Mouse (Mus musculus): ENCODE measurements around the gene Gal. TPM values are rescaled to one million over a fixed set of nuclear protein-coding genes. Genes with fewer than 3 reads are reported as not detected.

The Gal gene
- polyA plus RNA-seq, 1 experiment, result not detected

DNA sequence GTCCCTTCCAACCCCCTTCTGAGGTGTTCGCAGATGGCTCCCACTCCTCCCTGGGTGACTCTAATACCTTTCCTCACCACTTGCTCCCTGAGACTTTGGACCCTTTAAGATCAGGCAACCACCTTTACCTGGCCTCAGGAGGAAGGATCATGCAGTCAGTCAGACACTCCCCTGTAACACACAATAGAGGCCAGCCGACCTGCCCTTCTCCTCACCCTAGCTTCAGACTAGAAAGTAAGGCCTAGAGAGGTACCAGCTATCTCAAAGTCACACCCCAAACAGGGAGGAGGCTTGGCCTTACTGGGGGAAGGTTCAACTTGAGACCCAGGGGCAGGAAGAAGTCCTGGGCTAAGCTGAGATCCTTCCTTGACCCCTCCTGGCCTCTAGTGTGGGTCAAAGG is 9.9 kb upstream of the Gal start:
- no peak for TF ChIP-seq POLR2A (IDR thresholded peaks at IDR 0.05; ENCODE audit: low read depth, low read length)
- TF ChIP-seq CTCF (IDR thresholded peaks at IDR 0.05; ENCODE audit: borderline replicate concordance, insufficient read depth, low read length), result no peak
- Histone ChIP-seq H3K4me1 (ENCODE audit: control insufficient read depth, insufficient read depth, low read length) (0 out of 2 replicates have a peak, but pooled peaks cover 4% of the 10 kb centered on the region), H3K27ac (ENCODE audit: insufficient read depth, low read length) (no peak overlapping the region), H3K4me3 (ENCODE audit: insufficient read depth, low read length) (no peak overlapping the region)

DNA sequence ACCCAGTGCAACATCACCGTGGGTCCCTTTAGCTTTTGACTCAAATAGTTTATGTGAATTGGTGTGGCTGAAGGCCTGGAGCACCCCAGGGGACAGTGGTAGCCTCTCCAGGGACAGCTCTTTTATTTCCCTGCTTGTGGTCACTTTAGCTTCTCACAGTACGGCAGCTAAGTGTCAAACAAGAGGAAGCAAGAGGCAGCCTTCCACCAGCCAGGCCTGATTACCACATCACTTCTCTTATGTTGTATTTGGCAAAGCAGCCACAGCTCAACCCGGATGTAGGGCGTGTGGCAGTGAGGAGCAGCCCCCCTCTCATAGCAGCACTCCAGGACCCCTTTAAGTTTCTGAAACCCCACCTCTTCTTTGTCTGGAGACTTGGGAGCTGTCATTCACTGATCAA is 8.6 kb upstream of the Gal start:
- Histone ChIP-seq H3K4me3 (ENCODE audit: insufficient read depth, low read length) (no peak overlapping the region), H3K27ac (ENCODE audit: insufficient read depth, low read length) (no peak overlapping the region), H3K4me1 (ENCODE audit: control insufficient read depth, insufficient read depth, low read length) (peaks cover 4% of the 10 kb centered on the region; the same call in 1 of the 2 replicates)
- TF ChIP-seq CTCF (IDR thresholded peaks at IDR 0.05; ENCODE audit: borderline replicate concordance, insufficient read depth, low read length) (no peak), POLR2A (IDR thresholded peaks at IDR 0.05; ENCODE audit: low read depth, low read length) (no peak)

DNA sequence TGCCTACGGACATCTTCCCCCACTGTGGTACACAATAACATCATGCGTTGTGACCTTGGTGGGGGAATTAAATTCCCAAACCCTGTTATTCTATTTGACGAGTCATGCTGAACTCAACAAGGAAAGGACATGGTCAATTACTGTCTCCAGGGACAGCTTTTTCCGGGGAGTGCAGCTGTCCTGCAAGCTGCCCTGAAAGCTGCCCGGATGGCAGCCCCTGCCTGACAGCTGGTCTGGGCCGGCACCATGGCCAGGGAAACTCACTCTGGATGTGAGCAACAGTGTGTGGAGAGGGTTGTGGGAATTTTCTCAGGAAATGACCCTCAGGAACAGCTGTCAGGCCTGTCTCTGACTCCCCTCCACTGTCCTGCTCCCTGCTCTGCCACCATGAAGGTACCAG is 8.1 kb upstream of the Gal start:
- Histone ChIP-seq H3K27ac (ENCODE audit: insufficient read depth, low read length) (no peak overlapping the region), H3K4me1 (ENCODE audit: control insufficient read depth, insufficient read depth, low read length) (peaks cover 4% of the 10 kb centered on the region; the same call in 1 of the 2 replicates), H3K4me3 (ENCODE audit: insufficient read depth, low read length) (no peak overlapping the region)
- TF ChIP-seq CTCF (IDR thresholded peaks at IDR 0.05; ENCODE audit: borderline replicate concordance, insufficient read depth, low read length), result no peak
- TF ChIP-seq POLR2A (IDR thresholded peaks at IDR 0.05; ENCODE audit: low read depth, low read length), result no peak

DNA sequence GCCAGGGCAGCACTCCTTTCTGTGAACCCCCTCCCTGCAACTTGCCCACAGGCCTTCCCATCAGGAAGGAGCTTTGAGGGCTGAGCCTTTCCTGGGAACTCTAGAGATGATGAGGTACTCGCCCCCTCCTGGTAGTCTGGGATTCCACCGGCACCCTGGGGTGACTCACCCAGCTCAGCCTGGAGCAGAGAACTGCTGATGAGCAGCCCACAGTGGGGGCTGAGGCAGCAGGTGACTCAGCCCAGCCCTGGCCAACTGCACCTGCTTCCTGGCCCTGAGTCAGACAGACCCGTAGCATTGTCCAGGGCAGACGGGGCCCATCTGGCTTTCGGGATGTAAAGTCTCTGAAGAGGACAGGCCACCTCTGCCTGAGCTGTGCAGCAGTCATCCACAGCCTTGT is 4.9 kb upstream of the Gal start:
- no peak for TF ChIP-seq POLR2A (IDR thresholded peaks at IDR 0.05; ENCODE audit: low read depth, low read length)
- TF ChIP-seq CTCF (IDR thresholded peaks at IDR 0.05; ENCODE audit: borderline replicate concordance, insufficient read depth, low read length), result no peak
- Histone ChIP-seq H3K4me1 (ENCODE audit: control insufficient read depth, insufficient read depth, low read length) (peaks cover 4% of the 10 kb centered on the region; the same call in 1 of the 2 replicates), H3K4me3 (ENCODE audit: insufficient read depth, low read length) (no peak overlapping the region), H3K27ac (ENCODE audit: insufficient read depth, low read length) (no peak overlapping the region)

DNA sequence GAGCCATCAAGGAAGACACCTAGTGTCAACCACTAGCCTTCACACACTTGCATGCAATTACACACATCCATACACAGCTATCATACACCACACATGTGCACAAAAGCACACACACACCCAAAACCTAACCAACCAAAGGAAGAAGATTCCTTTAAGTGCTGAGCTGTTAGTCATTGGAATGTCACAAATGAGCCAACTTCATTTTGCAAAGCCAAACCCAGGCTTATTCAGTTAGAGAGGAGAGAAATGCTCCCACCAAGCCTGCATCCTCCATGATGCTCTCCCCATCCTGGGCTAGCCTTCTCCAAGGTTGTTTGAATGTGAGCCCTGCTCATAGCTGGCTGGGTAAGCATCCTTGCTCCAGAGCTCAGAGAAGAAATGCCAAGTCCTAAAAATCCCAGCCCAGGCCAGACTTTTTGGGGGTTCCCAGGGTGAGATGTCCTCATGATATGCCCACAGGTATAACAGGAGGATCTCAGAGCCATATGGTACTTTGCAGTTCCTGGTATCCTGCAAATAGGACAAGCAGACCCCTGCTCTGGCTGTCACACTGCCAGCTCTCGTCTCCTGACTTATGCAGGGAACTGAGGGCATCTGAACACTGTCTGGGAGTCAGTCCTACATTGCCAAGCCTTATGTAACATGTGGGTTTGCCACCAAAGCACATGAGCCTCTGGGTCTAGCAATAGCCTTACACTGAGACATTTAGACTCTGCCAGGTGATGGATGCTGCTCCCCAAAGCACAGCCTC is 8.6 kb downstream of the Gal start:
- Histone ChIP-seq H3K27ac (ENCODE audit: insufficient read depth, low read length) (no peak overlapping the region), H3K4me3 (ENCODE audit: insufficient read depth, low read length) (no peak overlapping the region), H3K4me1 (ENCODE audit: control insufficient read depth, insufficient read depth, low read length) (peaks cover 10% of the 10 kb centered on the region)
- TF ChIP-seq CTCF (IDR thresholded peaks at IDR 0.05; ENCODE audit: borderline replicate concordance, insufficient read depth, low read length) (no peak), POLR2A (IDR thresholded peaks at IDR 0.05; ENCODE audit: low read depth, low read length) (no peak)

DNA sequence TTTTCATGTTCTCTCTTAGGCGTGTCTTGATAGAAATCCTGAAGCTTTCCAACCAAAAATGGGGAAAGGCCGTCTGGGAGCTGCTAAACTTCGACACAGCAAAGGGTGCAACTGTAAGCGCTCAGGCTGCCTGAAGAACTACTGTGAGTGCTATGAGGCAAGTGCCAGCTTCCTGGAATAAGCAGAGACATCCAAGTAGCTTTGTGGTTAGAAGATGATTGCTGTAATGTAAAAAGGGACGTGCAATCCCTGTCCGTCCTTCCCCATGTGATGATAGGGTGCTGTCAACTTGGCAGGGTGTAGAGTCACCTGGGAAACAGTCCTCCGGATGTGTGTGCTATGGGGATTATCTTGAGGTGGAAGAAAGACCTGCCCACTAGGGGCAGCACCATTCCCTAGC is 10.3 kb downstream of the Gal start:
- H3K27ac ChIP-seq (ENCODE audit: insufficient read depth, low read length), result no peak overlapping the region
- TF ChIP-seq POLR2A (IDR thresholded peaks at IDR 0.05; ENCODE audit: low read depth, low read length) (no peak), CTCF (IDR thresholded peaks at IDR 0.05; ENCODE audit: borderline replicate concordance, insufficient read depth, low read length) (no peak)
- peaks cover 10% of the 10 kb centered on the region for H3K4me1 ChIP-seq (ENCODE audit: control insufficient read depth, insufficient read depth, low read length)
- no peak overlapping the region for H3K4me3 ChIP-seq (ENCODE audit: insufficient read depth, low read length)

DNA sequence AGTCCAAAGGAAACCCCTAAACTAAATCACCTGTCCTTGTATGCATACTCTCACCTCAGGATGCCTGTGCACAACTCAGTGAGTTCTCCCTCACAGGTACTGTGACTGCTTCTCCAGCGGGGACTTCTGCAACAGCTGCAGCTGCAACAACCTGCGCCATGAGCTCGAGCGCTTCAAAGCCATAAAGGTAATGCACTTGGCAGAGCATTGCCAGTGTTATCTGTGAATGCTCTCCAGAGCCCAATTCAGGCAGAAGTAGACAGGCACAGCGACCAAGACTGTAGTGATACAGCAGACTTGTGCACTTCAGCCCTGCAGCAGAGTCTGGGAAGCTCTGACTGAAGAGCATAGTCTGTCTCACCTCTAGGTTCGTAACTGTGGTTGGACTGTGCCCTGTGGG is 12.0 kb downstream of the Gal start:
- no peak for TF ChIP-seq POLR2A (IDR thresholded peaks at IDR 0.05; ENCODE audit: low read depth, low read length)
- no peak for TF ChIP-seq CTCF (IDR thresholded peaks at IDR 0.05; ENCODE audit: borderline replicate concordance, insufficient read depth, low read length)
- Histone ChIP-seq H3K4me3 (ENCODE audit: insufficient read depth, low read length) (no peak overlapping the region), H3K27ac (ENCODE audit: insufficient read depth, low read length) (no peak overlapping the region), H3K4me1 (ENCODE audit: control insufficient read depth, insufficient read depth, low read length) (peaks cover 7% of the 10 kb centered on the region)

DNA sequence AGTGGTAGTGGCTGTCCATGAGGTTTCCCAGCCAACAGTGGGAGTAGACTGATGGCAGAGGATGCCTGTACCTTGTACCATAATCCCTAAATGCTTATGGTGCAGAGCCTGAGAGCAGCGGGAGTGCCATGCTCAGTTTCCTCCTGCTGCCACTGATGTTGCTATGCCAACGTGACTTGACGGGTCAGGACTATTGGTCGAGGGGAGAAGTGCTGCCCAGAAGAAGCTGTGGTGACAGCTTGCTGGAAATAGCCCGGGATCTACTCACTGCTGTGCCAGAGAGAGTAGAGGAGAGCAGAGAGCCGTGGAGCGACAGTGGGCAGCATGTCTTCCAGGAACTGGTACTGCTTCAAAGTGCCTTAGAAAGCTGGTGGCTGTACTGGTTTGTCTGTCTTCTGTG is 12.4 kb downstream of the Gal start:
- H3K4me3 ChIP-seq (ENCODE audit: insufficient read depth, low read length), result no peak overlapping the region
- peaks cover 7% of the 10 kb centered on the region for H3K4me1 ChIP-seq (ENCODE audit: control insufficient read depth, insufficient read depth, low read length)
- H3K27ac ChIP-seq (ENCODE audit: insufficient read depth, low read length), result no peak overlapping the region
- no peak for TF ChIP-seq POLR2A (IDR thresholded peaks at IDR 0.05; ENCODE audit: low read depth, low read length)
- no peak for TF ChIP-seq CTCF (IDR thresholded peaks at IDR 0.05; ENCODE audit: borderline replicate concordance, insufficient read depth, low read length)

DNA sequence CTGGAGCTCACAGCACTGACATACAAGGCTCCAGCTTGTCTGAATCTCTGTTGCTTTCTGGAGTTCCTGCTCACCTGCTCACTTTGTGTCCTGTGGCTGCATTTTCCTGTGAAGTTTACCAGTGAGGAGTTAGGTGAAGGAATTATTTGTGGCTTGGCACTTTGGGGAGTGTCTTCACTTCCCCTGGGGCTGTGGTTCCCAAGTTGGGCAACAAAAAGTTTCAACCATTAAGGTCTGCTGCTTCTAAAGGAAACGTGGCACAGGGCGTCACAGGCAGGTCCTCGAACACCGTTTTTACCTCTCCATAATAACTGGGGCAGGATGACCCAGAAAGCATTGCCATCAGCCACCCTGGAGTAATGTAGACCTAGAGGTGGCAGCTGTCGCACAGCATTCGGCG is 12.8 kb downstream of the Gal start:
- Histone ChIP-seq H3K4me1 (ENCODE audit: control insufficient read depth, insufficient read depth, low read length) (peaks cover 7% of the 10 kb centered on the region), H3K27ac (ENCODE audit: insufficient read depth, low read length) (no peak overlapping the region), H3K4me3 (ENCODE audit: insufficient read depth, low read length) (no peak overlapping the region)
- TF ChIP-seq POLR2A (IDR thresholded peaks at IDR 0.05; ENCODE audit: low read depth, low read length) (no peak), CTCF (IDR thresholded peaks at IDR 0.05; ENCODE audit: borderline replicate concordance, insufficient read depth, low read length) (no peak)

DNA sequence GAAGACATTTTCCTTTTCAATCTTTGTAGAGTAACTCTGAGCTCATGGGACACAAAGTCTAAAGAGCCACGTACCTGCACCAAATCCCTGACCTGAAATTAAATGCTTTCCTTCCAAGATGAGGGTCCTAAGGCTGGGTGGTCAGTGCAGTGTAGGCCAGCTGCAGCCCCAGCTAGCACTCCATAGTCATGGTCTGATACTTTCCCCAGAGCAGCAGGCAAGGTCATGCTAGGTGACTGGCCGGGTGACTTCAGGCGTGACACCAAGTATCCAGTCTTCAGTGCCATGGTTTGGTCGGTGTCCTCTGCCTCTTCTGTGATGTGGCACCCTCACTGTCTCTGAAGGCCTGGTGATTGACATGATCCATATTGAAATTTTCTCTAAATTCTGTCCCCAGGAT is 14.3 kb downstream of the Gal start:
- TF ChIP-seq CTCF (IDR thresholded peaks at IDR 0.05; ENCODE audit: borderline replicate concordance, insufficient read depth, low read length) (no peak), POLR2A (IDR thresholded peaks at IDR 0.05; ENCODE audit: low read depth, low read length) (no peak)
- Histone ChIP-seq H3K4me1 (ENCODE audit: control insufficient read depth, insufficient read depth, low read length) (no peaks in the 10 kb centered on the region), H3K4me3 (ENCODE audit: insufficient read depth, low read length) (no peak overlapping the region), H3K27ac (ENCODE audit: insufficient read depth, low read length) (no peak overlapping the region)

Measured in embryonic fibroblast, embryonic 13.5 days (primary cell).